Mouse (Mus musculus): ENCODE data around the gene Aplp2.

The Aplp2 gene

DNA sequence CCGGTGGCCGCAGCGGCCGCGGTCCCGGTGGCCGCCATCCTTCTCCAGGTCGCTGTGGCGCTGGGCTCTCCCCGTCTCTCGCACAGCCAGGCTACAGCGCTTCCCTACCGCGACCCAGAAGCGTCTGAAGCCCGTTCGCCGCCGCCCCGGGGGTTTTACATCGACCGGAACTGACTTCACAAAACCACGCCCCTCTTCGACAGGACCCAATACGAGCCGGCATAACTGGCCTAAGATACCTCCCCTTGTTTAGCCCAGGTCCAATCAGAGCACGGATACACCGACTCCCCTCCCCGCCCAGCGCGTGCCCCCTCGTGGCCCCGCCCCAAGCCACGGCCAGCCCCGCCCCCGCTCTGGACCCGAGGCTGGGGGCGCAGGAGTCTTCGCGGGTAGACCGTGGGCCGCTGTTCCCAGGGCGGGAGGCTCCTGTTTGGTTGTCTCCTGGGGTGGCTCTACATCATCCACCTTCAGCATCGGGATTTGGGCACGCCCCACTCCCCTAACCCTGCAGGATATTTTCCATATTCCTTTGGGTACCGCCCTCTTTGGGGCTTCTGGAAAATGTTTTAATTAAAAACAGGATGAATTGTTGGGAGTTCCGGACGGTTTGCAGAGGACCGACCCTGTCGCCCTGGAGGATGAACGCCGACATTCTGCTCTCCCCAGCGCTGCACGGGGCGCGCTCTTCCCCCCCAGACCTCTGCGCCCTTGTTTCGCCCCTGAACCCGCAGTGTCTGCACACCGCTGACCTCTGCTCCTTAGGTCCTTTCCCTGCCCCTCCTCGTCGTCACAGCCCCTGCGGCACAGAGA is at the start of gene Aplp2:
Gene Aplp2, minus strand, starts transcription at position 126 of the 810 bp plus-strand sequence.
- ATAC-seq (ENCODE audit: low TSS enrichment): peak; percentile 96

DNA sequence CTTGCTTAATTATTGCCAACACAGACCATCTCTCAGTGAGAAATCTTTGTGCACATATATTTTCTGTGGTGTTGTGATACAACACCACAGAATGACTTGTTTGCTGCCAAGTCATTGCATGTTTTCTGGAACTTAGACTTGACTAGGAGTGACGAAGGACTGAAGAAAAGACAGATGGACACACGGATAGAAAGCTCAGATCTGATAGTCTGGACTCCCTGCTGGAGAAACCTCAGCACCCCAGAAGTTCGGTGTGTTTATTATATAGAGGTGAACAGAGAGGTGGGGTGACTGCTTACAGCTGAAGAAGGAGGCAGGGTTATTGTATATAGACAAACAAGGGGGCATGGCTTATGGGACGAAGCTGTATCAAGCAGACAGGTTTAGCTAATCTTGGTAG is 48.6 kb upstream of the Aplp2 start:
- ATAC-seq (ENCODE audit: low TSS enrichment): no peak

DNA sequence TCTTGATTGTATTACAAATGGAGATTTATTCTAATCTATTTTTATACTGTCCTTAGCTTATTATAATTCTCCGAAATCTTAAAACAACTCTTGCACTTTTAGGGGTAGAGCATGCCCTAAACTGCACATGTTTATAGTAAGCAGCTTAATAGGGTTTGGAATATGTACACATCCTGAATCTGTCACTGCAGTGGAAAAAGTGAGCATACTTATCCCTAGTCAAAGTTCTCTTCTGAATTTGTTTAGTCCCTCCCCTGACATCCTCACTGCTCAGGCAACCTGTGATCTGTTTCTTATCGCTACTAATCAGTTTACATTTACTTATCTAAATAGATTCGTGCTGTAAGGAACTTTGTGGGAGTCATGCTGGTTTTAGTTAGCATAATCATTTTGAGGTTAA is 46.6 kb upstream of the Aplp2 start:
- ATAC-seq (ENCODE audit: low TSS enrichment): no peak

DNA sequence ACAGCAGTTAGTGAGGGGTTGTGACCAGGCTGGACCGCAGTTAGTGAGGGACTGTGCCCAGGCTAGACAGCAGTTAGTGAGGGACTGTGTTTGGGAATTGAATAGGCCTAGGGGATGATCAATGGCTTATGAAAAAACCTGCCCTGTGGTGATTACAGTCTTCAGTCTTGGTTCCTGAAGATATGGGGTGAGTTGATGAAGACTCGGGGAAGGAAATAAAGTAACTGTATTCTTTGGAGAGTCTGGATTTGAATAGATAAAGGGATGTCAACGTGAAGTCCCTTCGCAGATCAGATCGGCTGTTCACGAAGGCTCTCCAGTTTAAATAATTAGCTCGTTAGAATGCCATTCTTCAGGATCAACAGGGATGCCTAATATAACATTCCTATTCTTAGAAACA is 44.3 kb upstream of the Aplp2 start:
- ATAC-seq (ENCODE audit: low TSS enrichment): no peak

DNA sequence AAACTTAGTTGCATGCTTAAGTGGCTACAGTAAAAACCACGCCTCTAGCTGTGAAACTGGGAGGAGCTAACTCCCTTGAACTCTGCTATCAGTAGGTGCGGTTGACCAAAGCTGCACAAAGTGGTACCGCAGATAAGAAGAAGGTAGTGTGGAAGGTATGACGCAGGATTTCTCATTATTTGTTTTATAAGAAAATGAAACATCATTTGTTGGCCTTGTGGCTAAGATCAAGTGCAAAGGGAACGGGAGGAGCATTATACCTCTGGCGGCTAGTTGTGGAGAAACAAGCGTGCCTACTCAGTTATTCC is 43.0 kb upstream of the Aplp2 start:
- no peak for ATAC-seq (ENCODE audit: low TSS enrichment)

DNA sequence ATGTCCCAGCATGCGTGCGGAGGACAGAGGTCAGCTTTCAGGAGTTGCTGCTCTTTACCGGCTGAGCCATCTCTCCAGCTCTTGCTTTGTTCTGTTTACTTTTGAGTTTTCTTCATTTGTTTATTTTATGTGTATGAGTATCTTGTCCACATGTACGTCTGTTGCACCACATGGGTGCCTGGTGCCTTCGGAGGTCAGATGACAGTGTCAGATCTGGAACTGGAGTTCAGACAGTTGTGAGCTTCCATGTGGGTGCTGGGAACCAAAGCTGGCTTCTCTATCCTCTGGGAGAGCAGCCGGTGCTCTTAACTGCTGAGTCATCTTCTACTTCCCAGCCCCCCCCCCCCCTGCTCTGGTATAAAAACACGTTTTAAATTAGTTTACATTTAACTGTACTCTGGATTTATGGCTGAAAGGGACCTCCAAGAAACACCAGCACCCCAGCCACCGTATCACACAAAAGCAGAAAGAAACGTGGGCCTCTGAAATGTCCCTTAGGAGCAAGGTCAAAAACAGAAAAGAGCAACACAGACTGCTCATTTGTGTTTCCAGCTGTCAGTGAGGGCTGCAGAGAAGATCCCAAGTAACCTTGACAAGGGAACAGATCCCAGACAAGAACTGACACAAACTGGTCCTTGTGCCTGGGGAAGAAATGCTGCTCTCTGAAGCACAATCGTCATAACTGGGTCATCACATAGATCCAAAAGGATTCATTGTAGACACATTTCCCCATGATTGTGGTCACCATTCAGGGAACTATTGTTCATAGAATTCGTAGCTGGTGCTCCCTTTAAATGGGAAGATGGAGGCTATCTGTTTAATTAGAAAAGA is 42.5 kb upstream of the Aplp2 start:
- no peak for ATAC-seq (ENCODE audit: low TSS enrichment)

DNA sequence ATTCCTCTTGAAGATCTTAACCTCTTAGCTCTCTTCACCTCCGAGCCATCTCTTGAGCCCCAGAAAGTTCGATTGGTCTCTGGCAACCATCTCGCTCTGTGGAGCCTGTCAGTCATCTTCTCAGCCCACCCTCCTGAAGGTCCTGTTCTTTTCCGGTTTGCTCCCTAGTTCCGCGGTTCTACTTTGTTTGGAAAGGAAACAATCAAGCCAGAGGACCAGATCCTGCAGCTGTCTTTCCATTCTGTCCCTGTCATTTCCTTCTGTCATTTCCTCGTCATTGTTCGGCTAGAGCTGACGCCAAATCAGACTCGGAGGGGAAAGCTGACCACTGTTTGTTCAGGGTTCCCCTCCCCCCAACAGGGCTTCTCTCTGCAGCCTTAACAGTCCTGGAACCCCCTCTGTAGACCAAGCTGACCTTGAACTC is 41.7 kb upstream of the Aplp2 start:
- ATAC-seq (ENCODE audit: low TSS enrichment): no peak

DNA sequence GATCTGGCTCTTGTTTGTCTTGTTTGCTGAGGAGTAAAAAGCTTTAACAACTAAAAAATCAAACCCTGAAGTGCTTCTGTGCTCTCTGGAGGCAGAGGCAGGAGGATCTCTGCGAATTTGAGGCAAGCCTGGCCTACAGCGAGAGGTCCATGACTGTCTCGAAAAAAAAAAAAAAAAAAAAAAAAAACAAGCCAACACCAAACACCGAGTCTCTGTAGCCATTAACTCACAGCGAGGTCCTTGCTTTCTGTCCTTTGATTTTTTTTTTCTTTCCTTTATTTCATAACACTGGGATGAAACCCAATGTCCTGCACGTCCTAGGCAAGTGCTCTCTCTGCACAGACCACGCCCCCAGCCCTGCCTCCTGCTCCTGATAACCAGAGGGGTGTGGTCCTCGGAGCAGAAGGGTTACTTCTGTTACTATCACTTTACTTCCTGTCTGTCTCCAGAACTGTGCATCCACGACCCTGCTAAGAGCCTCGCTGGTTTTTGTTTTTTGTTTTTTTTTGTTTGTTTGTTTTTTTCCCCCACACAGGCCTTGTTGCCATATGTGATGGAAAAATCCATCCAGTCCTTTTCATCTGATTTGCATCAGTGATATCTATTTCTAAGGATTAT is 40.7 kb upstream of the Aplp2 start:
- ATAC-seq (ENCODE audit: low TSS enrichment): no peak

DNA sequence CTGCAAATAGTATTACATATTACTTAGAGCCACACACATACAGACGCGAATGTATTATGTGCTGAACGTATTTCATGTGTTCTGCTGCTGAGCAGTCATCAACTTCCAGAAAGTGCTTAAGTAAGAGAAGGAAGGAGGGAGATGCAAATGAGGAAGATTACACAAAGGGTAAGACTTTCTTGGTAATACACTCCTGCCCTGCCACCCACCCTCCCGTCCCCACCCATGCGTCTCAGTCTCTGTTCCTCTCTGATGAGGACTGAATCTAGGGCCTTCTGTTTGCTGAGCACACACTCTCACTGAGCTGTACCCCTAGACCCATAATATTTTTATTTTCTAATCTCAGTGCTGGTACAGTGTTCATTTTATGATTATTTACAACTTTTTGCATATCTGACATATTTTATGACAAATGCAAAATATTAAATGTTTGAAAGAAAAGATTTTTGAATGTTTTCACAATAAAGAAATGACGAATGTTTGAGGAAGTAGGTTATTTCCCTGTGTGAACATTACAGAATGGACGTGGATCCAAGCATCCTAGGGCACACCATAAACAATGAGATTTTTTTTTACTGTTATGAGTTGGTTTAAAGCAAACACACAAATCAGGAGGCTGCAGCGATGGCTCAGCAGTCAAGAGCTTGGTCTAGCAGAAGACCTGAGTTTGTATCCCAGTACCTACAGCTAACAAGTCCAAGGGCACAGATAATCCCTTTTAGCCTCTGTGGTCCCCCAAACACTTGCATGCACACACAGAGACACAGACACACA is 36.0 kb upstream of the Aplp2 start:
- no peak for ATAC-seq (ENCODE audit: low TSS enrichment)

DNA sequence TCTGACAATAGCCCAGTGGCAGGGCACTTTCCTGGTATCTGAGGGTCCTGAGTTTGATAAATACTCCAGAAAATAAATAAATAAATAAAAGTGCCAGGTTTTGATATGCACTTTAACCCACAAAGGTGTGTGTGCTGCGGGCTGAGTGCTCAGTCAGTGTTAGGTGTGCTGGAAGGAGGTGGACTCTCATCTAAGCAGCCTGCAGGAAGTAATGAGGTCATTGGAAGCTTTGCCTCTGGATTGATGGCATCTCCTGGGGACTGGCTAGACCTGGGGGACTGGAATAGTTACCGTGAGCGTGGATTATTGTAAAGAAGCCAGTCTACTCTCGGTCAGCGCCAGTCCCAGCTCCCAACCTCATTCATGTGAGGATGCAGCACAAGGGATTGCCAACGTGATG is 34.8 kb upstream of the Aplp2 start:
- ATAC-seq (ENCODE audit: low TSS enrichment): no peak

DNA sequence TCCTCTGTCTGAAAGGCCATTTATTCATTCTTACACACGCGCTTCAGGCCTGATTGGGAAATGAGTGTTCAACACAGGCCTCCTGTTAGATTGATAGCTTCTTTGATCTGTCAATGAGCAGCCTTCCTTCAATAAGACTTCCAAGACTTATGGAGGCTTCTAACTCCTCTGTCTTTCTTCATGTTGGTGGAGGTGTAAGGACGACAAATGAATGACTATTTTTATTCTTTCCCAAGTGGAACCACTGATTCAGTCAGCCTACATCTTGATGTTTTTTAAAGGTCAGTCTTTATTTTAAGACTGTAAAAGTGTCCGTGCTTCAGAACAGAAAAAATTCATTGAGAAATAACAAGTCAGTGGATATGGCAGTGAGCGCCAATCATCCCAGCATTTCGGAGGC is 33.4 kb upstream of the Aplp2 start:
- peak; percentile 81 for ATAC-seq (ENCODE audit: low TSS enrichment)

DNA sequence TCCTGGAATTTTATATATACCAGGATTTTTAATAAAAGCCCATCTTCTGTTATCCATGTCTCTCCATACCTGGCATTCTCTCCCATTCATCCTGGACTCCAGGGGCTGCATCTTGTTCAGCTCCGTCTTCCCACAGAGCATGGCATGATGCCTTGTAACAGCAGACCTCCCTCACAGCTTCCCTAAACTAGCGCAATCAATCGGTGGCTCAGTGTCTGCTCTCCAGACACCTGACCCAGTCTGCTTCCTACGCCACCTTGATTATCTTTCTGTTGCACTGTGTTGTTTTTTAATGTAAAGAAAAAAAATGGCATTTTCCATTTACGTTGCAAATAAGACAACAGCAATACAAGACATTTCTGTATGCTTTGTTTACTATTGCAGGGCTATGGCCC is 32.3 kb upstream of the Aplp2 start:
- ATAC-seq (ENCODE audit: low TSS enrichment): no peak

DNA sequence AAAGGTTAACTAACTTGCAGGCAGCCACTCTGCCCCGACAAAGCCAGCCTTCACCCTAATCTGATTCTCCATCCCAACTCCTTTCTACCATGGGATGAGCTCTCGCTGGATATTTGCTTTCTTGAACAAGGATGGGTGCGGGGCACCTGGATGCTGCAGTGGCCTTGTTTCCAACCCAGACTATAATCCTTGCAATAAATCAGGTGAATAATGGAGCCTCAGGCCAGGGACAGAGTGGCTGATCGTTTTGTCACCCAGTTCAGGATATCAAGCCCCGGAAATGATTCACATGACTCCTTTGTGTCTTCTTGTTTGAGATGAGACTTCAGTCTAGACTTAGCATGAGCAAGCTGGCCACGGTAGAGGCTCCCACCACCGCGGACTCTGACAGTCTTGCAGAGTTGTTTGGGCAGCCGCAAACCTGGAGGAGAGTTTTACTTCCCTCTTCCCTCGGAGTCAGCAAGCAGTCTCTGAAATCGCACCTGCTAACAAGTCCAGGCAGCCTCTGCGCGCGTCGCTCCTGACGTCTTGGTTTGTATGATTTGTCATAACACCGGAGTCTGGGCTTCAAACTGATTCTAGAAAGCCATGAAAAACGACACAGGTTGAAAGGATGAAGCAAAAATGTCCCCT is 31.8 kb upstream of the Aplp2 start:
- ATAC-seq (ENCODE audit: low TSS enrichment): peak; percentile 41; the same call in 1 of the 2 replicates

DNA sequence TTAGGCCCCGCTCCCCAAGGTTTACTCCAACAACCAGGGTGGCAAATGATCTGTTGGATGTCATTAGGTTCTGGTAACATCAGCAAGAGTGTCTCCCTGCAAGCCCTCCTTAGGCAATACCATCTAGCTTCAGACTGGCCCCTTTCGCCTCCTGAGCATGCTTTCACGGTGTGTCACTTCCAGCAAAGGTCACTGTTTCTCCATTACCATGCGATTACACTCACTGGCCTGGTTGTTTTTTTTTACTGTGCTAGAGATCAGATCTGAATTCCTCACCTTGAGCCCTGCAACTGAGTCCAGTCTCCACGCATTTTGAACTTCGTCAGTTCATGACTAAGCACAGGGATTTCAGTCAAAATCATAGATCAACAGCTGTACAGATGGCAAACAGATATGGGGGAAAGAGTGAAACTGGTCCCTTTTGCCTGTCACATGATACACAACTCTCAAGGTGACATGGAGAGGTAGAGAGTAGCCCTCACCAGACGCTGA is 29.6 kb upstream of the Aplp2 start:
- ATAC-seq (ENCODE audit: low TSS enrichment): no peak

DNA sequence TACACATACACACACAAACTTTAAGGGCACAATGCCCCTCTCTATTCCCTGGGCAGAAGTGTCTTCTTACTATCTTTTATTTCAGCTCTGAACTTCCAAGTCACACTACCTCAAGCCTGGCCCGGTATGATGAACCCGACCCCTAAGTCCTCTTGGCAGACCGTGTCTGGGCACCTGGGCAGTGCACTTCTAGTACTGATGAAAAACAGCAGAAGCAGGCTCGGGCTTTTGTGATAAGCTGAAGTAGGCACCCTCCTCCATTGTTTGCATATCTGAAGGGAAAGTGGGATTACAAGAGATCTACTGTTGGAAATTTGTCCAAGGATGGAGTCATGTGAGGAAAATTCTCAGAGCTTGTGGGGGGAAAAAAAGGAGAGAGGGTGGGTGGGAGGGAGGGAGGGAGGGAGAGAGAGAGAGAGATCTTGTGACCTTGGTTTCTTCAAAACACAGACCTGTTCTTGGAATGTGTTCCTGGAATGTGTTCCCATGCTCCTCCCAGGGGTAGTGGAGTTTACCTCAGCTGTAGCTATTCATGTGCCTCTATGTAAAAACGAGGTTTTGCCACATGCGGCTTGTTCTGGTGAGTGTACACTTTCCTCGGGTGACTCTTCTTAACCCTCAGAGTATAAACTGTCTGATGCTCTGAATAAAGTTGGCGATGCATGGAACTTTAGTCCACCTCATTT is 29.1 kb upstream of the Aplp2 start:
- ATAC-seq (ENCODE audit: low TSS enrichment): no peak

DNA sequence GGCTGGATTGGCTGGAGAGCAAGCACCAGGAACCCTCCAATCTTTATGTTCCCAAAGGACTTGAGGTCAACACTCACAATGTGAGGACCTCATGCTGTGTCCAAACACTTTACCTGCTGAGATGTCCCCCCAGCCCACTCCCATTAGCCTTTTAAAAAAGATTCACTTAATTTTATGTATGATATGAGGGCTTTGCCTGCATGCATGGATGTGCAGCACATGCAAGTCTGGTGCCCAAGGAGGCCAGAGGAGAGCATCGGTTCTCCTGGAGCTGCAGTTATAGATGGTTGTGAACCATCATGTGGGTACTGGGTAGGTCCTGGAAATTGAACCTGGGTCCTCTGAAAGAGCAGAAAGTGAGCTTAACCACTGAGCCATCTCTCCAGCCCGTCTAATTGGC is 27.9 kb upstream of the Aplp2 start:
- ATAC-seq (ENCODE audit: low TSS enrichment): no peak

DNA sequence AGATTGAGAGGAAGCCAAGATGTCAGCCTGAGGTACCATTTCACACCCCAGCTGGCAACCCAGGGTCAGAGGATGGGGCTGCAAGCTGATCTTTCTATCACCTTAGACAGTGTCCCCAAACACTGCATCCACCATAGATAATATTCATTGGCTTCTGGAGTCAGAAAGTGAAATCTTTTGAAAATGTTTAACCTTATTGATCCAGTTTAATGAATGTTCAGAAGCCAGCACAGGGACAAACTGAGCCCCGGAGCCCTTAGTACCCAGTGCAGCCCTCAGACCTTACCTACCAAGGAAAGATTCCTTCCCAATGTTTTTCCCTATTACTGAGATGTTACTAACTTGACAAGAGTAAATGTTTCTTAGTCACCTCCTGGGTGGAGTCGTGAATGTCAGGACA is 26.9 kb upstream of the Aplp2 start:
- ATAC-seq (ENCODE audit: low TSS enrichment): no peak

DNA sequence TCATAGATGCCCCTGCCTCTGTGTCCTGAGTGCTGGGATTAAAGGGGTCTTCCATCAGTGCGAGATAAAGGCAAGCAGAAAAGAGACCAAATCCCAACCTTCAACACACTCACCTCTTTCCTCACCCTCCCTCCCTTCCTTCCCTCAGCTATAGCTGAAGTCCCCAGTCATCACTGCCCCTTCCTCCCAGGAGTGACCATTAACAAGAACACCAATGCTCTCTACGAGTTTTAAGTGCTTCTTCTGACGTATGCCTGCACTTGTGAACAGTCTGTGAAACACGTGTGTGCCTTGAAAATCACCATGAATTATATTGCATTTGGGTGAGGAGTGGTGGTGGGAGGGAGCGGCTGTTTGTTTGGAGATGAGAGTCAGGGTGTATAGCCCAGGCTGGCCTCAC is 24.5 kb upstream of the Aplp2 start:
- no peak for ATAC-seq (ENCODE audit: low TSS enrichment)

DNA sequence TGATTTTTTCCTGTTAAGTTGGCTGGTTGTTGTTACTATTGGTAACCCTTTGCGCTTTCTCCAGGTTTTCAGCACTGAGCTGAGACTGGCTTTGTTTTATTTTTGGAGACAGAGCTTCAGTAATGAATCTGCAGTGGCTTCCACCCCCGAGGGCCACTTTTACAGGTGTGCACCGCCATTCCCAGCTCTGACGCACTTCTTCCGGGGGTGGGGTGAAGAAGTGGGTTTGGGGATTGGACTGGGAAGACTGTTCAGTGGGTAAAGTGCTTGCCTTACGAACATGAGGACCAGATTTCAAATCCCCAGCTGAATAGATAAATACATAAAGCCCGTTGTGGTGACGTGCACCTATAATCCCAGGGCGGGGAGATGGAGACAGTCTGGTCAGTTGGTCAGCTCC is 23.9 kb upstream of the Aplp2 start:
- no peak for ATAC-seq (ENCODE audit: low TSS enrichment)

DNA sequence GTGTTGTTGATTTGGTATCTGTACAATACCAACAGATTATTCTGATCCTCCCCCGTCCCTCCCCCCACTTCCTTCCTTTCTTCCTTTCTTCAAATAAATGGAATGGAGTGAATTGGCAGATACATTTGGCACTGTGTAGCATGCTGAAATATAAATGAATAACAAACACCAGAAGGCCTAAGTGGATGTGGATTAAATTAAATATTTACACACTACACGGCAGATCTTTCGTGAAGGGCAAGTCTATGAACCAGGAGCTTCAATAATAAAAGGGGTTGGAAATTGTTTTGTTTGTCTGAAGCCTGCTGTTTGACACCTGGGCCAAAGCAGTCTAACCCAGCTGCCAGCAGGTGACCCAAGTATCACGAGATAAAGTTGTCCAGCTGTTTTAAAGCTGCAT is 23.4 kb upstream of the Aplp2 start:
- ATAC-seq (ENCODE audit: low TSS enrichment): no peak

DNA sequence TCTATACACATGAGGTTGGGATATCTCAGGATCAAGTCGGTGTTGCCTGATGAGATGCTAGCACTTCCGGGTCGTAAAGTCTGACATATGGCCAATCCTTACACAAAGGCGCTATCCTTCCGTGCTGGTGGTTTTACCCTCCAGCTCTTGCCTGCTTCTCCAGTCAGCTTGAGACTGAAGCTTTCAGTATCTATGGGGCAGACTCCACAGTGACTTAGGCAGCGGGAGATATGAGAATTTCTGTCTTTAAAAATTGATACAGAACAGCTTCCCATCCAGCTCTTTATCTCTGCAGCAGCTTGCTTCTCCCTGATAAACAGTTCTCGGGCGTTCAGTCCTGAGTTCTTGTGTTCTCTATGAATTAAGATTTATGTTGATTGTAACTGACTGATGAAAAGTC is 14.9 kb upstream of the Aplp2 start:
- ATAC-seq (ENCODE audit: low TSS enrichment): no peak
